Mouse (Mus musculus) heart, postnatal 0 days (tissue): ENCODE measurements around the gene Pepd. TPM values are rescaled to one million over a fixed set of nuclear protein-coding genes. Genes with fewer than 3 reads are reported as not detected.

ENCODE experiments used
- ATAC-seq: fragments of 200-750 bp; cut with Nextera tagmentation; 2 replicates; pipeline ENCODE4 v1.8.0; 2017; ENCODE audit warnings: low read depth, moderate number of reproducible peaks, moderate library complexity; ENCODE audit not compliant: insufficient read depth
- DNase-seq: peaks from one replicate; pipeline ENCODE4 v3.0.0-alpha.2; 2016; ENCODE audit warnings: low spot score
- H3K27ac ChIP-seq: fragments of 300-500 bp; sonication (generic); 2 replicates; pipeline ENCODE4 v1.5.1; 2014; ENCODE audit warnings: low read depth, mild to moderate bottlenecking
- H3K27me3 ChIP-seq: fragments of 300-500 bp; sonication (generic); 2 replicates; pipeline ENCODE4 v1.6.1; 2014; ENCODE audit warnings: low read length, mixed read lengths; ENCODE audit not compliant: control insufficient read depth, insufficient read depth
- H3K36me3 ChIP-seq: fragments of 300-500 bp; sonication (generic); replicated peaks from 2 replicates; pipeline ENCODE4 v1.6.1; 2014; ENCODE audit warnings: low read length, mixed read lengths; ENCODE audit not compliant: control insufficient read depth, insufficient read depth
- H3K4me1 ChIP-seq: fragments of 300-500 bp; sonication (generic); 2 replicates; pipeline ENCODE4 v1.6.1; 2014; ENCODE audit warnings: antibody characterized with exemption; ENCODE audit not compliant: control insufficient read depth, insufficient read depth
- H3K4me2 ChIP-seq: fragments of 300-500 bp; sonication (generic); 2 replicates; pipeline ENCODE4 v1.6.1; 2014; ENCODE audit warnings: low read depth, mild to moderate bottlenecking, low read length, moderate library complexity
- H3K4me3 ChIP-seq: fragments of 300-500 bp; sonication (generic); 2 replicates; pipeline ENCODE4 v1.5.1; 2014; ENCODE audit warnings: low read depth, low read length
- H3K9ac ChIP-seq: fragments of 300-500 bp; sonication (generic); replicated peaks from 2 replicates; pipeline ENCODE4 v1.6.1; 2014; ENCODE audit warnings: low read depth, low read length, mixed read lengths
- H3K9me3 ChIP-seq: fragments of 300-500 bp; sonication (generic); replicated peaks from 2 replicates; pipeline ENCODE4 v1.6.1; 2016; ENCODE audit warnings: low read length; ENCODE audit not compliant: control insufficient read depth
- CTCF ChIP-seq: IDR thresholded peaks from 2 replicates; pipeline ENCODE4 v1.5.1; 2016; ENCODE audit warnings: antibody characterized with exemption, control low read depth, low read depth
- EP300 ChIP-seq: IDR thresholded peaks from 2 replicates; pipeline ENCODE4 v1.6.1; 2016; ENCODE audit warnings: antibody characterized with exemption, low read depth
- WGBS: fragments of 180-500 bp; shearing (Covaris S2); extraction: QIAGEN DNeasy Blood & Tissue Kit; methylation state at CpG from one replicate; pipeline ENCODE4 v1.1.7; 2014; 5-methylcytosine and 5-hydroxymethylcytosine counted together
- polyA plus RNA-seq: library from polyadenylated mRNA; unstranded; fragments of >200 nt; fragmentation: Nextera tagmentation; extraction: Ambion mirVana; gene quantifications from 2 replicates; pipeline ENCODE4 v1.2.1, GENCODE M21; 2015
- total RNA-seq: library from RNA; depleted of rRNA; stranded (reverse); fragments of >200 nt; gene quantifications from 2 replicates; pipeline ENCODE4 v1.2.3, GENCODE M21; 2014; ENCODE audit warnings: low replicate concordance

Gene Pepd
- total and polyA plus RNA-seq, 2 experiments from 2014 or later = 37.1 to 43.0 TPM

DNA sequence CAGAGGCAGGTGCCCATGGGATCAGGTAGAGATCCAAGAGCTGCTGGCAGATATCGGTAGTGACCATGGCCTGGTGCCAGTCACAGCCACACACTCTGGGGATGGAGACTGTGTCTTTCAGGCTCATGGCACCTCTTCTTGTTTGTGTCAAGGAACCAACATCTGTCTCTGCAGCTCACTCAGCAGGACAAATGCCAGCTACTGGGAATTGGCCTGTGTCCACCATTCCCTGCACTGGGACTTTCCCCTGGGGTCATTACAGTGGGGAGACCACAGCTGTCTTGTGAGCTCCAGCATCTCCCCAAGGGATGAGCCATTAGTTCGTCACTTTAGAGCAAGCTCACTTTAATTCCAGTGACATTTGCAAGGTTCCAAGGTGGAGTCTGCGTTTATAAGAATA is 43.1 kb downstream of the Pepd start:
- no peak overlapping the region for H3K27ac ChIP-seq
- ATAC-seq (no peak), DNase-seq (no peak)
- H3K36me3 ChIP-seq = peaks cover 5% of the 10 kb centered on the region; the same call in 1 of the 2 replicates
- whole genome bisulfite sequencing = 77% methylated on average over 3 of the region's 3 CpGs
- H3K4me3 ChIP-seq = no peak overlapping the region
- no peaks in the 10 kb centered on the region for H3K9me3 ChIP-seq
- no peak for TF ChIP-seq EP300
- no peak for TF ChIP-seq CTCF
- H3K4me2 ChIP-seq = no peak overlapping the region
- no peaks in the 10 kb centered on the region for H3K27me3 ChIP-seq
- H3K9ac ChIP-seq = no peak overlapping the region
- no peaks in the 10 kb centered on the region for H3K4me1 ChIP-seq

DNA sequence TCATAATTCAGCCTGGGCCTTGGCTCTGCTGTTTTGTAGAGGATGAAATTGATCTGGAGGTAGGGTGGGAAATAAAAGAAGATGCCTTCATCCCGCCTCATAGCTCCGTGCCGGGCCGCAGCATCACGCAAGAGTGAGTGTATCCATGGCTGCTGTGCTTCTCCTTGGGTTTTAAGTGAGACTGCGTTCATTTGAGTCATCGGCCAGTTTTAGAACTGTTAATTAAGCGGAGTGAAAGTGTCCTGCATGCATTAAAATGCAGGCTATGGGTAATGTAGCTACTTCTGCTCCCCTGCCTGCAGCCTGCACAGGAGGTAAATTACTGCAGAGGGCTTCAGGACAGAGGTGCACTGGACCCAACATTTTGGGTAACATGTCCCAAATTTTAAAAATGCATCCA is 45.0 kb downstream of the Pepd start:
- H3K27ac ChIP-seq = no peak overlapping the region
- ATAC-seq (no peak), DNase-seq (no peak)
- no peaks in the 10 kb centered on the region for H3K9me3 ChIP-seq
- H3K4me1 ChIP-seq = no peaks in the 10 kb centered on the region
- 93% methylated on average over 8 of the region's 8 CpGs for WGBS
- H3K36me3 ChIP-seq = peaks cover 5% of the 10 kb centered on the region; the same call in 1 of the 2 replicates
- H3K27me3 ChIP-seq = no peaks in the 10 kb centered on the region
- no peak overlapping the region for H3K4me3 ChIP-seq
- TF ChIP-seq CTCF (no peak), EP300 (no peak)
- H3K4me2 ChIP-seq = no peak overlapping the region
- no peak overlapping the region for H3K9ac ChIP-seq

DNA sequence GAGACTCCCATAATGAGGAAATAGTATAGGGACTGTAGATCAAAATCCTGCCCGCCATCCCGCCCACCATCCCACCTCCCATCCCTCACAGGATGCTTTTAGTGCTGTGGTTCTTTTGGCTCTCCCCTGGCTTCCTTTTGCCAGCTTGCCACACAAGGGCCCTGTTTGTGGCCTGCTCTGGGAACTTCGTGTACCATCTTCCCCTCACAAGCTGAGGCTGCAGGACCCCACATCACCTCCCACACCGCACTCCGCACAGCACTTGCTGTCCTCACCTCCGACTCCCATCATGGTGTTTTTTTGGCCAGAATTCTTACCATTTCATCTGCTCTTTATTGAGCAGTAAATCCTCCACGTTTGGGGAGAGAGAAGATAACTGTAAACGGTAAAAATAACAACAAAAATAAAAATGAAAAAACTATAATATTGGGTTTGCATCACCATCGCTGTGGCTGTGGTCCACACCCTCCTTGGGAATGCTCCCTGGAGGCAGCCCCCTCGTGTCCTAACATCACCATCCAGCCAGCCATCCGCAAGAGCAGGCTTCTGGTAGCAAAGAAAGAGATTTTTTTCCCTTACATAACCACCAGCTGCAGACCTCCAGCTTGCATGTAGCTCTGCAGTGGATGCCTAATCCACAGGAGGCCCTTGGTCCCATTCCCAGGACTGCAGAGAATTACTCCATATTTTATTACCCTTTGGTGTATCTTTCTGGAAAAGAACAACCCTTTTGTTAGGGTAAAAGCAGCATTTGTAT is 51.9 kb downstream of the Pepd start:
- Histone ChIP-seq H3K27me3 (no peaks in the 10 kb centered on the region), H3K36me3 (no peaks in the 10 kb centered on the region), H3K9ac (no peak overlapping the region), H3K9me3 (no peaks in the 10 kb centered on the region), H3K4me3 (no peak overlapping the region), H3K27ac (no peak overlapping the region), H3K4me1 (no peaks in the 10 kb centered on the region), H3K4me2 (no peak overlapping the region)
- TF ChIP-seq CTCF (no peak), EP300 (no peak)
- 76% methylated on average over 11 of the region's 11 CpGs for WGBS
- ATAC-seq (no peak), DNase-seq (no peak)

DNA sequence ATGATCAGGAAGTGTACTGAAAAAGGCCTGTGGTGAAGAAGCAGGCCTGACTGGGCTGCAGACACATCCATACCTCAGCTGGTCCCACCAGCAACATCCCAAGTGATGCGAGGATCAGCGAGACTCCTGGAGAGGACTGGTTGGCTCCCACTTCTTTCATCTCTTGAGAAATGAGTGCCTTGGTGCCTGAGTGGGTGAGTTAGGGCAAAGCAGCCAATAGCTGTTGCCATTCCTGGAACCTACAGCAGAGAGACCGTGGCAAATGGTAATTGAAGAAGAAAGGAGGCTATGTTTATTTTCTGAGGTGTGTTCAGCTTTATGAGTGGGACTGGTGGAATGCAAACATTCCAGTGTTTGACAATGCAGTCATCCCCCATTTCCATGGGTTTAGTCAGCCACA is 55.2 kb downstream of the Pepd start:
- Histone ChIP-seq H3K4me1 (no peaks in the 10 kb centered on the region), H3K27ac (no peak overlapping the region), H3K27me3 (no peaks in the 10 kb centered on the region), H3K9ac (no peak overlapping the region), H3K36me3 (no peaks in the 10 kb centered on the region; the same call in 1 of the 2 replicates), H3K4me3 (no peak overlapping the region), H3K4me2 (no peak overlapping the region), H3K9me3 (no peaks in the 10 kb centered on the region)
- no peak for ATAC-seq
- 90% methylated on average over 3 of the region's 3 CpGs for WGBS
- no peak for DNase-seq
- TF ChIP-seq CTCF (no peak), EP300 (no peak)

DNA sequence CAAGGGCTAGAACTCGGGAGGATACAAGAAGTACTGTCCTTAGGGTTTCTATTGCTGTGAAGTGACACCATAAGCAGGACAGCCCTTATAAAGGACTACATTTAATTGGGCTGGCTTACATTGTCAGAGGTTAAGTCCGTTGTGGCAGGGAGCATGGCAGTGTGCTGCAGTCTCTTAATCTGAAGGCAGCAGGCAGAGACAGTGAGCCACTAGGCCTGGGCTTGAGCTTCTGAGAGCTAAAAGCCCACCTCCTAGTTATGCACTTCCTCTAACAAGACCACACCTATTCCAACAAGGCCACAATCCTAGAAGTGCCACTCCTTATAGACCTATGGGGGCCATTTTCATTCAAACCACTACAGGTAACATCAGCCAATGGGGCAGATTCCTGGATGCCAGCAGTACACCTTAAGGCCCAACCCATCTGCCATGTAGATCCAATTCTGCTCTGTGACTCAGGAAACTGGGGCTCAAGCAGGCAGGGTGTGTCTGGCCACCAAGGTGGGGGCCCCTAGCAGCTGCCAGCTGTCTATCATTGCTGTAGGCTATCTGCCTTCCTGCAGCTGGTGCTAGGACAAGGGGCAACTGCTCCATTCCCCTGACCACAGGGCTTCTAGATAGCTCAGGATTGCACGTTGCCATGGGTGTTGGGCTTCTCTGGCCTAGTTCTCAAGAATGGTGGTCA is 56.7 kb downstream of the Pepd start:
- TF ChIP-seq CTCF = no peak
- TF ChIP-seq EP300 = no peak
- Histone ChIP-seq H3K4me2 (no peak overlapping the region), H3K9me3 (no peaks in the 10 kb centered on the region), H3K9ac (no peak overlapping the region), H3K4me3 (no peak overlapping the region), H3K27me3 (no peaks in the 10 kb centered on the region), H3K36me3 (no peaks in the 10 kb centered on the region; the same call in 1 of the 2 replicates), H3K4me1 (no peaks in the 10 kb centered on the region), H3K27ac (no peak overlapping the region)
- WGBS = 75% methylated on average over 3 of the region's 3 CpGs
- no peak for DNase-seq
- ATAC-seq = no peak
